Mouse (Mus musculus) urinary bladder, adult 18-20 months (tissue): ENCODE results near the gene Col15a1.

ENCODE experiments used
- DNase-seq, 2 experiments: peaks; one replicate each; pipeline ENCODE4 v3.0.0; 2022; ENCODE audit warnings: low spot score in 2 of 2, mixed read lengths in 2 of 2

The Col15a1 gene

DNA sequence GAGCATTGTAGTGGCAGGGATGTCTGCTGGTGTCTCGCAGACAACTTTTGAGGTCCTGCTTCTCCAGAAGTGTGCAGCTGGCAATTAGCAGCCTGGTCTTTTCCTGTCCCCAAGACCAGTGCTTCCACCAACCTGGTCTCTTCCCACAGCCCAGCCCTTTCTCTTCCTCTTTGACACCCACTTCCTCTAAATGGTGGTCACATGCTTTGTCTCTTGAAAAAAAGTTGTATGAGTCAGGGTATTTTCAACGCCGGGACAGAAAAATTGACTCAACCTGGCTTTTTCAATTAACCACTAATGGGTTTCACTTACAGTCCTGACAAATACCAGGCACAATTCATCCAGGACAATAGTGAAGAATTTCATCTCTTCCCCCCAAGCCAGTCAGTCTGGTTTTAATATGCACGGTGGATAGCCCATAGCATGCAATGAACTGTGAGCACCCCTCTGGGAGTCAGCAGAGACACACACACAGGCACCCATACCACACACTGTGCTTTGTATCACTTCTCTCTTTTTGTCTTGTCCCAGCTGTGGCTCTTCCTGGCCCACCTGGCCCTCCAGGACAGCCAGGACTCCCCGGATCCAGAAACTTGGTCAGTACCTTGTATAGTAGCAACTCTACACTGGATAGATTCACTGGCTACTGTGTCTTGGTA, 95.5 kb downstream of the Col15a1 start:
- no peak for DNase-seq

DNA sequence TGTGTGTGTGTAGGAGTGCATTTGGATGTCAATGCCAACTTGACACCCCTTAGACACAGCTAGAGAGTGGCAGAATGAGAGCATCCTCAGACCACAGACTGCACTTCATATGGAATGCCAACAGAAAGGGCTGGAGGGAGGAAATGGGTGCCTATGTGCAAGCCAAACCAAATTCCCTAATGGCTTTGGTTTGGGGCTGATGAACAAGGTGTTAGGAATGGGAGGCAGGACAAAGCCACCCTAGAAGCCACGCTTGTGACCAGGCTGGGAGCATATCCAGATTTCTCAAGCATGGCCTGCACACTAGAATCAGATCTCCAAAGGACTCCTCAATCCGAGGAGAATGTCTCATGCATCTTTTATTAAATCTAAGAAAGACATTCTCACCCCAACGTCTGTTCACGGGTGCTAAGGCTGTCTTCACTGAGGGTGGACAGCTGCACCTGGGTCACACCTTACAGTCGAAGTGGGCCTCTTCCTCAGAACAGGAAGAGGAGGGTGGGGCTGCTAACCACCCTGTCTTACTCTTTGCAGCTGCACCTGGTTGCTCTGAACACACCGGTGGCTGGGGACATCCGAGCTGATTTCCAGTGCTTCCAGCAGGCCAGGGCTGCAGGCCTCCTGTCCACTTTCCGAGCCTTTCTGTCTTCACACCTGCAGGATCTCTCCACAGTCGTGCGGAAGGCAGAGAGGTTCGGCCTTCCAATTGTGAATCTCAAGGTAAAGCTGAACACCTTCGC, 102.1 kb downstream of the Col15a1 start:
- no peak for DNase-seq

DNA sequence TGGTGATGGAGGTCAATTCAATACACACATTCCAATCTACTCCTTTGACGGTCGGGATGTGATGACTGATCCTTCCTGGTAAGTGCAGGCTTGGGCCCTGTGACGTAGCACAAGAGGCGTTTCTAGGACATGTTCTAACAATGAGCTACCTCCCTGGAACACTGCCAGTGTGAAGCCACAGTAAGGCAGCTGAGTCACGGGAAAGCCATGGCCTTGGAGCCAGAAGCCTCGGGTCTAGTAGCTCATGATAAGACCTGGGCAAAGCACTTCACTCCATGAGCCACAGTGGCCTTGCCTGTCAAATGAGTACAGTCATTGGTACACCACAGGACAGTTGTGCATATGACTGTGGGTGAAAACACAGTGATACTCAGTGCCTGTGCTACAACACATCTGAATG, 102.9 kb downstream of the Col15a1 start:
- peak in 1 of 2 experiments; percentile 80 for DNase-seq

DNA sequence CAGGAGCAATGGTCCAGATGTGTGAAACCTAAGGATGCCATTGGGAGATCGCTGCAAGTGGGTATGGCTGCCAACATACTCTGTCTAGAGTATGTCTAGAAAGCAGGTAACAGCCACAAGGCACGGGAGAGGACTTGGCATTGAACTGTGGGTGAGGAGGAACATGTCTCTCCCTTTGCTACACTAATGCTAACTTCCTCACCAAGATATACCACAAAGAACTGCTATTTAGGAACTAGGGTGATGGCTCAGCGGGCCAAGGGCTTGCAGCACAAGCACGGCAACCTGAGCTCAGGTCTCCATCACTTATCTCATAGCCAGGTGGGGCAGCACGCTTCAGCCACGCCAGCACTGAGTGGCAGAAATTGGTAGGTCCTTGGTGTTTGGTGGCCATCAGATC, 103.5 kb downstream of the Col15a1 start:
- DNase-seq: no peak

DNA sequence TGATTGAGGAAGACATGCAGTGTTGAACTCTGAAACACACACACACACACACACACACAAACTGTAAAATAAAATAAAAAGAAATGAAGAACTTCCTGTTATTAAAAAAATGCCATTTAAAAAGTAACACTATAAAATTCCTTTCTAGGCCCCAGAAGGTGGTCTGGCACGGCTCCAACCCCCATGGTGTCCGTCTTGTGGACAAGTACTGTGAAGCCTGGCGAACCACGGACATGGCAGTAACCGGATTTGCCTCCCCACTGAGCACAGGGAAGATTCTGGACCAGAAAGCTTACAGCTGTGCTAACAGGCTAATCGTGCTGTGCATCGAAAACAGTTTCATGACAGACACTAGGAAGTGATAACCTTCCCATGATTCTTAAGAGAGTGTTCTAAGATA, 104.0 kb downstream of the Col15a1 start:
- DNase-seq: no peak

DNA sequence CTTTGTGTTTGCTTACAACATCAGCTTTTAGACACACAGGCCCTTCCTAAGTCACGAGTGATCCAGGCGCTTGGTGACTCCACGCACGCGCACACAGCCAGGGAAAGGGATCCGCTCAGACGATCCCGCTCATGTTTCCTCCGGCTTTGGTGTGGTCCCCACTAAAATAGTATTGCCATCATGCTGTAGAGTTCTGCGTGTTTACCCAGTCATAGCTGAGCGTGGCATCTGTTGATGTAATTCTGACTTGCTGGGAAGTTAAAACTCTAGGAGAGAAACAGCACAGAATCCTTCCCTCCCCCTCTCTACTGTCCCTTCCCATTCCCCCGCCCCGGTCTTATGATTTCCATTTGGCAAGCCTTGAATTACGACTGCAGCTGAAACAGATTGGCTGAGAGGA, 104.7 kb downstream of the Col15a1 start:
- DNase-seq: no peak

DNA sequence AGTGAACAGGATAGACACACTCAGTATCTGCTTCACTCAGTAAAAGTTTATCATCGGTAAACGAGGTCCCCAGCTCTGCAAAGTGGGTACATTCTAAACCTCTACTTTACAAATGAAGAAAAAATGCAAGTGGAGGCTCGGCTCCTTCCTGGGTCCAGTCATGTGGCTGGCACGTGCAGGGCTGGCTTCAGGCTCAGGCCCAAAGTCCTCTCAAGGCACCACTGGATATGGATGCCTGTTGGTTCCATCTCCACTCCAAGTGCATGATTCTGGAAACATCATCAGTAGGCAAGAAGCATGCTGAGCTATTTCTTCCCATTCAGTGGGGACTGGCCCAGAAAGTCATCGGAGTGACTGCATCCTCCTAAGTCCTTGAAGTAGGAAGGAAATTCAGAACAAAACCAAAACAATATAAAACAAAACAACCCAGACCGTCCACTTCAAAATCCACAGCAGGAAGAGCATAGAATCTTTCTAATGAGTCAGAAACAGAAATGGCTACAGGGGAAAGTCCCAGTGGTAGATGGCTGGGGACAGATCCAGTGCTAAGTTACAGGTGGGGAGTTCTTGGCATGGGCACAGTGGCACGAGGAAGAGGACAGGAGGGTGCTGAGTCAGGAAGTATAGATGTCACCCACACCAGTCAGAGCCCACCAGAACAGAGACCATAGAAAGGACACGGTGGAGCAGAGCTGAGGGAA, 105.9 kb downstream of the Col15a1 start:
- no peak for DNase-seq

DNA sequence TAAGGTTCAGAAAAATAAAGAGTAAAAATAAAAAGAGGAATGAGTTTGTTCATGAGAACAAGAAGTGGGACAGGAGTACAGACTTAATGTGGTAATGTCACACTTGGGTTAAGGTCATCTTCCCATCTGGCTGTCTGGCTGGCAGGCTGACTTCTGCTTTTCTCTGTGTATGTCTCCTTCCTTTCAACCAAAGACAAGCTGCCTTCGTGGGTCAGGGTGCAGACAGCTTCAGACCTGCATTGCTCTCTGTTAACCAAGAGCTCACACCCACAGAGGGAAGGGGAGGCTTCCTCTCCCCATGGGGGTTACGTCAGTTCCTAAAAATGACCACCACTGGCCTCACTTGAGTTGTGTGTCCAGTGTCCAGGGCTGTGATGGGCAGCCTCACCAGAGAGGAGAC, 107.5 kb downstream of the Col15a1 start:
- DNase-seq: no peak

DNA sequence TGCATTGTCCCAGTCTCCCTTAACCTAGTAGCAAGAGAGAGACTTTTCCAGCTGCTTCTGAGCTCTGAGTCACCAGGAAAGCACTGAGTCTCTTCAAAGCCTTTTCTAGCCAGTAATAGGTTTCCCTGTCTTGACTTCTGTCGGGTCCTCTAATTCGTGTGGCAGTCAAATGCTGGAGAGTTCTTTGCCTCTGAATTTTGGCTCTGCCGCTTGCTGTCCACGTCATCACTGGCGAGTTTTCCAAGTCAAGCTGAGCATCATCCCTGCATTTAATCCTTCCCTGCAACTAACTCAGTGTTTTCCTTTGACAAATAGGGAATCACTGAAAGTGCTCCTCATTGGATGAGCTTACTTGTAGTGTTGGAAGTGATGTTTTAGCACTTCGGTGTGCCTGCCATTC, 108.5 kb downstream of the Col15a1 start:
- no peak for DNase-seq

DNA sequence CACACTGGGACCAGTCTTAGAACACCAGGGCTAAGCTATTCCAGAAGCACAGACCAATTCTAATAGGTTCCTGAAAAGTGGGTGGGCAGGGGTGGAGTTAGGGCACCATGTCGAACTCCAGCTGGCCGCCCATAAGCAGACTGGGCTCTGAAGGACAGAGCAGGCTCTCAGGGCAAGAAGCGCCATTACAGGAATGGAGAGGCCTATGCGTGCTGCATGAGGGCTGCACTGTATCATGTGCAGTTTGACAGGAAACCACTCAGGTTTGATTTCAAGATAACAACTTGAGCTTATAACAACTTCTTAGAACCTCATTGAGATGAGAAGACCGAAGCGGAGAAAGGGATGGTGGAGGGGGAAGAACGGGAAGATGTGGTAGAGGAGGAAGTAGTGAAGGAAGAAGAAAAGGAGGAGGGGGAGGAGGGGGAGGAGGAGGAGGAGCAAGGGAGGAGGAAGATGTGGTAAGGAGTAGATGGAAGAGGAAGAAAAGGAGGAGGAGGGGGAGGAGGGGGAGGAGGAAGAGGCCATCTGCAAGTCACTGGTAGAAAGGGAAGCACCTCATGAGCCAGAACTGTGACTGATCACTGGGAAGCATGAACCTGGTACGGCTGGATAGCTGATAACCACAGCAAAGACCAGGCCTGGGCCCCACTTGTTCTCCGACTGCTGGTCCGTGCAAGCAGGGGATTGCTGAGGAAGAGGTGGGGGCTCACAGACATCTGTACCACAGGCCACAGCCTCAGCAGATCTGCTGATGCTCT, 111.8 kb downstream of the Col15a1 start:
- no peak for DNase-seq

DNA sequence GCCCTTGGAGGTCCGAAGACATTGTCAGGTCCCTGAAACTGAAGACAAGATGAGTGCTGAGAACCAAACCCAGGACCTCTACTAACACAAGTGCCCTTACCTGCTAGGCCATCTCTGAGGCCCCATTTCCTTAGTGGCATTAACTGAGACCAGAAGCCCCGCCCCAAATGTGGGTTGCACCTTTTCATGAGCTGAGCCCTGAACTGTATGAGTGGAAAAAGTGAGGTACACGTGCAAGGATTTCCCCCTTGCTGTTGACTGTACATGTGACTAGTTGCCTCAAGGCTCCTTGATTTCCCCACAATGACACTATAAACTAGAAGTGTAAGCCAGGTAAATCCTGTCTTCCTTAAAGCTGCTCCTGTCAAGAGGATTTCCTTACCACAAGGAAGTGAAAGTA, 114.4 kb downstream of the Col15a1 start:
- DNase-seq: no peak

DNA sequence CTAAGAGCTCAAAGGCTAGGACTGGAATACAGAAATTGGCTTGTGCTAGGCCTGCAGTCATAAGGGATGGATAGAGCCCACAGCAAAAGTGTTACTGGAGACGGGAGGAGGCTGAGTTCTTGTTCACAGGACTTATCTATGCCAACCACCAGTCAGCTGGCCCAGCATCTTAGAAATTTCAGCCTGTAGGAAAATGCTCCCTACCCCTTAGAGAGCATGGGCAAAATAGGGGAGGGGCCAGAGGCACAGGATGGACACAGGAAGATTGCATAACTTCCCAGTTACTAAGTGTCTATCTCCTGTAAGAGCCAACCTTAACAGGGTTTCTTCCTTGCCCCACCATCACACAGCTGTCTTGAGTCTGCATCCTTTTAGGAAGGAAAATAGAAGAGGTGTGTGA, 116.2 kb downstream of the Col15a1 start:
- no peak for DNase-seq

DNA sequence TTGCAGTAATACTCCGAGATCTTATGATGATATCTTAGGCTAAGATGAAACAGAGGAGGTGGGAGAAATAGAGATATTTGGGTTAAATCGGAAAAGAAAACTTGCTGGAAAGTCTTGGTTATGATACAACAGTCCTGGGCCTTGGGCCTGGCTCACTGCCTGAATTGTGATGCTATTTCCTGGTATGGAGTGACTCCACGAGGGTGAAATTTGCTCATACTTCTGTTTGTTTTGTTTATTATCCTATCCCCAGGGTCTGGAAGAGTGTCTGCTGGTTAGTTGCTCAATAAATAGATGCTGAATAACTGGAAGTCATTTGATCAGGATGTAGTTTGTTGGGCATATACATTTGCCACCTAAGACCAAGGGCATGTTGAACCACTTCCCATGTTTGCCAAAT, 119.8 kb downstream of the Col15a1 start:
- DNase-seq: no peak

DNA sequence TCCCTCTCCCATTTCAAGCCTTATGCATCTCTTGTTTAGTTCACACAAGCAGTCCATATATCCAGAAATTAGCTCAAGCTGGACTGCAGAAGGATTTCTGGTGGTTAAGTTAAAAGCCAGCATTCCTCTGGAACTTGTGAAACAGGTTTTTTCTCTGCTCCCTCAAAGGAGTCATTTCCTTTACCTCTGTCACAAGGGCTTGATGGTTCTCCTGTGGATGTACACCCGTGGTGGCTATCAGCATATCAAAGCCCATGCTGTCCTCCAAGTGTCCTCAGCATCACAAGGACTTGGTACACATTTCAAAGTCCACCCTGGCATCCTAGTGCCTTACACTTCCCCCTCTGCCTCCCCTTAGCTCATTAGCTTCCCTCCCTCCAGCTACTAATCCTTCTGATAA, 121.3 kb downstream of the Col15a1 start:
- DNase-seq: no peak

DNA sequence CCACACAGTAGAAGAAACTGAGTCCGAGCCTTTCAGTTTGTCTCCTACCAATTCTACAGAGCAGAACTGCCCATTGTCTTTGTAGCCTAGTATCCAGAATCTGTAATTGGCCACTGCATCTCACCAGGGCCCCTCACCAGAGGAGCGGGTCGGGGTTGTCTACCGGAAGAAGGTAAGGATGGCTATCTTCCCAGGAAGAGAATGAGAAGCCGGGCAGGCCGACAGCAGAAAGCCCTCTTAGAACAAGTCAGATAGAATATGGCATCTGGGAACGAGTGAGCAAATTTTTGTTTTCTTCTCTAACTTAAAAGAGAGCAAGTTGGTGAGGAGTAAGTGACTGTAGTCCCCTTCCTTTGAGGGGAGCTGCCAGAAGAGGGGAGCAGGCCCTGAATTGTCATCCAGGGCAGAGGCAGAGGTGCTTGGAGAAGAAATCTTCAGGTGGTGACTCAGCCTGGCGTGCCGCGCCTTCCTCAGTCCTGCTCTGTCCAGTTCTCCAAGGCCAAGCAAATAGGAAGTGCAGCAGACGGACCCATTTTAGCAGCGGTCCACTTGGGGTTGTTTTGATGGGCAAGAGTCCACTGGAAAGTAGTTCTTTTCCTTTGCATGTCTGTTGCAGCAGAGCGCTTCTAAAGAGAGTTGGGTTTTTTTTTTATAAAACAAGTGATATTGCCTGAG, 122.6 kb downstream of the Col15a1 start:
- DNase-seq: no peak

DNA sequence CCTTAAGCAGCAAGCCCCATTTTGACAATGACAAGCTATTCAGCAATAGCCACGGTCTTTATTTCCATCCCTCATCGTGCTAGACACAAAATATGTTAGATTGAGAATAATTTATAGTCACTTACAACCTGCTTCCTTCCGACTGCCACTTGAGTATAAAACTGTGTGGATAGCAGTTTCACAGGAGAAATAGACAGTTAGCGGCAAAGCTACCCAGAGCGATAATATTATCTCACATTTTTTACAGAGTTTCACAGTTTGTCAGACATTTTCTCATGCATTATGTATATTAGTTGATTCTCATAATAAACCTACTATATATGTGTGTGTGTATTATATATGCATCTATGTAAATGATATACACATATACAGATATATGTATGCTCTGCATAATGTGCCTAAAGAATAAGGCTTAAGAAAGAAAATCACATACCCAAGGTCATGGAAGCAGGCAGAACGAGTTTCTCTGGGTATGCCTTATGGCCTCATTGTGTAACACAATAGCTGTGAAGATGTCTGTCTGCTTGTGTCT, 124.9 kb downstream of the Col15a1 start:
- DNase-seq: no peak

DNA sequence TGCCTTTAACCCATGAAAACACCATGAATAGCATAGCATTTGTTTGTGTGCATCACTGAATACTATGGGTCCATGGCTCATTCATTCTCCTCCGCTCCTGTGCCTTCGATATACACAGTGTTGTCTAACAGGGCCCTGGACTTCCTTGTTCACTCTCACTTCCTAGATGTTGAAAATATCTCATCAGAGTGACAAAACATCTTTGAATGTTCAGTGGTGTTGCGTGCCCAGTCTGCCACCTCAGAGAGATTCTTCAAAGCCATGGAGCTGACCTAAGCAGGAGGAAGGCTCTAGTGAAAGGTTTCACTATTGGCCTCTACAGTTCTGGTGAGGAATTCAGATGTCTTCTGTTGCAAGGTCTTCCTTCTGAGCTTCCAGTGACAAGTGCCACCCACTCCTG, 125.6 kb downstream of the Col15a1 start:
- no peak for DNase-seq

DNA sequence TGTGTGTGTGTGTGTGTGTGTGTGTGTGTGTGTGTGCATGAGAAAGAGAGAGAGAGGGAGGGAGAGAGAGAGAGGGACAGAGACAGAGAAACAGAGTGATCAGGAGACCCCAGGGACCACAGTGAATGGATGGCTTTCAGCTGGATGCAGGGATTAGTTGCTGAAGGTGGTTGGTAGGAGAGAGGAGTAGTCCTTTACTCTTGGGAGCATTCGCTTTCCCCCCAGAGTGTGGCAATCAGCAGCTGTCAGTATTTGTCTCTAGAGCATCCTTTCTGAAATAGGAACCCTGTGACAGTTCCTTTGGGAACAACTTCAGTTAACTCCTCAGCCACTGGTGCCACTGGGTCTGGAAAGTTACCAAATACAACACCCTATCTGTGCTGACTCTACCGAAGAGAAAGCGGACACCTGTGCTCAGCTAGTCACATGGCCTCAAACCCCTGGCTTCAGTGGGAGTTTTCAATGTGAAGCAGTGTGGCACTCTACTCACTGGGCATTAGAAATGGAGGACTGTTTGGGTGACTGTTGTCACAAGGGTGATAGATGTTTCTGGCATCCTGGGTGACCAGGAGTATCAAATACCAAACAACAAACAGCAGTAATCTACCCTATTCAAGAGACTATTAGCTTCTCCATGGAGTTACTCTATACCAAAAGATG, 129.1 kb downstream of the Col15a1 start:
- no peak for DNase-seq

DNA sequence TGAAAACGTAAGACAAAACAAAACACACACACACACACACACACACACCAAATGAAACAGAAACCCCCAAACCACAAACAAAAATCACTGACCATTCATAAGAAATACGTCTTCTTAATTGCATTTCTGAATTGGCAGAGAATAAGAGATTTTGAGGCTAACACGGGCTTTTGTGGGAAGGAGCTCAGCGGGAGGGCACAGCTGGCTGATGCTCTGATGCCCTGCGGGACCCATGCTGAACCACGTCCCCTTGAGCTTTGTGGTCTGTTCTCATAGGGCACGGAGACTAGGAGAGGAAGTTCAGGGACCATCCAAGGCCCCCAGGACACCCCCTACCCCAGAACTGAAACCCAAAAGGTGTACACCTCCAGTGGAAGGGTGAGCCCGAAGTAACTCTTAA, 134.7 kb downstream of the Col15a1 start:
- no peak for DNase-seq

DNA sequence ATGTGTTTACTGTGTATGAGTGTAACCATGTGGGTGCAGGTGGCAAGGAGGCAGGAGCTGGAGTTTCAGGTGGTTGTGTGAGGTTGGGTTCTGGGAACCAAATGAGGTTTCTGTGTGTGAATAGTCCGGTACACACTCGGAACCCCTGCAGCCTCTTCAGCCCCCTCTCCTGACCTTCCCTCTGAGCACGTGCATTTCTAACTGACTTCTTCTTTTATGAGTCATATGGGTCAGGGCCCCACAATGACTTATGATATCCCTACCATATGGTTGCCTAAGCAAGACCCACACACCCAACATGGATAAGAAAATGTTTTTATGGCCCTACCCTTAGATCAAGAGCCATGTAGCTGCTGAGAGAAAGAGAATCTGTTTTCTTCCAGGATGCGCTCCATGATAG, 139.1 kb downstream of the Col15a1 start:
- DNase-seq: no peak

DNA sequence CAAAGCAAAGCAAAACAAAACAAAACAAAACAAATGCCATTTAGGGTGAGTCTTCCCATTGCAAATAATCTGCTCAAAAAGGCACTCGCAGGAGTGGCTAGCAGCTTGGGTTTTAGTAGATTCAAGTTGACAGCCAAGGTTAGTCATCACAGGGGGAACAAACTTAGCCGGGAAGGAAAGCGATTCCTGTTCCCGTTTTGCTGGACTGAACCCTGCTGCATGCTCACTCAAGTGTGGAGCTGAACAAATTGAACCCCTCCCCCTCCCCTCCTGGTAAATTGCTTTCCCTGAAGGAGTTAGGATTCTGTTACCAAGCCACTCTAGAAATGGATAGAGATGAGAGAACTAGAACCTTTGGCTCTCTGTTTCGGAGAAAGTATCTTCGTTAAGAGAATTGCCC, 141.8 kb downstream of the Col15a1 start:
- no peak for DNase-seq
